Mouse (Mus musculus) heart, embryonic 16.5 days (tissue): Measurements from ENCODE around the gene Haghl. TPM values are rescaled to one million over a fixed set of nuclear protein-coding genes. Genes with fewer than 3 reads are reported as not detected.
"Not testable (repeated sequence)": the region's sequence is repeated elsewhere in the genome, so short reads cannot be mapped to it uniquely, and the experiment has no call there.

Experiments
- ATAC-seq: fragments of 200-750 bp; cut with Nextera tagmentation; replicated peaks from 2 replicates; pipeline ENCODE4 v1.8.0; 2017; ENCODE audit warnings: moderate number of reproducible peaks; ENCODE audit not compliant: insufficient read depth, low FRiP score; ENCODE audit errors: extremely low read depth
- H3K27ac ChIP-seq: fragments of 300-500 bp; sonication (generic); 2 replicates; pipeline ENCODE4 v1.5.1; 2014; ENCODE audit warnings: mild to moderate bottlenecking, low read length, control low read depth, moderate library complexity
- H3K27me3 ChIP-seq: fragments of 300-500 bp; sonication (generic); 2 replicates; pipeline ENCODE4 v1.6.1; 2014; ENCODE audit warnings: low read length, mixed read lengths; ENCODE audit not compliant: control insufficient read depth, insufficient read depth
- H3K36me3 ChIP-seq: fragments of 300-500 bp; sonication (generic); 2 replicates; pipeline ENCODE4 v1.6.1; 2014; ENCODE audit not compliant: control insufficient read depth, insufficient read depth
- H3K4me1 ChIP-seq: fragments of 300-500 bp; sonication (generic); 2 replicates; pipeline ENCODE4 v1.6.1; 2014; ENCODE audit warnings: low read length, mixed read lengths; ENCODE audit not compliant: control insufficient read depth, insufficient read depth
- H3K4me2 ChIP-seq: fragments of 300-500 bp; sonication (generic); 2 replicates; pipeline ENCODE4 v1.6.1; 2014; ENCODE audit warnings: low read depth, mild to moderate bottlenecking, control low read depth, low read length
- H3K4me3 ChIP-seq: fragments of 300-500 bp; sonication (generic); 2 replicates; pipeline ENCODE4 v1.5.1; 2014; ENCODE audit warnings: mild to moderate bottlenecking, control low read depth, low read length
- H3K9ac ChIP-seq: fragments of 300-500 bp; sonication (generic); 2 replicates; pipeline ENCODE4 v1.6.1; 2014; ENCODE audit warnings: low read length, control low read depth
- H3K9me3 ChIP-seq: fragments of 300-500 bp; sonication (generic); replicated peaks from 2 replicates; pipeline ENCODE4 v1.6.1; 2016; ENCODE audit warnings: low read length; ENCODE audit not compliant: control insufficient read depth
- WGBS: fragments of 180-500 bp; shearing (Covaris S2); extraction: QIAGEN DNeasy Blood & Tissue Kit; methylation state at CpG from one replicate; pipeline ENCODE4 v1.1.7; 2014; 5-methylcytosine and 5-hydroxymethylcytosine counted together
- polyA plus RNA-seq: library from polyadenylated mRNA; unstranded; fragments of >200 nt; fragmentation: Nextera tagmentation; extraction: Ambion mirVana; gene quantifications from 2 replicates; pipeline ENCODE4 v1.2.1, GENCODE M21; 2015

Haghl gene
- polyA plus RNA-seq, 1 experiment from 2014 or later: 51.4 TPM

DNA sequence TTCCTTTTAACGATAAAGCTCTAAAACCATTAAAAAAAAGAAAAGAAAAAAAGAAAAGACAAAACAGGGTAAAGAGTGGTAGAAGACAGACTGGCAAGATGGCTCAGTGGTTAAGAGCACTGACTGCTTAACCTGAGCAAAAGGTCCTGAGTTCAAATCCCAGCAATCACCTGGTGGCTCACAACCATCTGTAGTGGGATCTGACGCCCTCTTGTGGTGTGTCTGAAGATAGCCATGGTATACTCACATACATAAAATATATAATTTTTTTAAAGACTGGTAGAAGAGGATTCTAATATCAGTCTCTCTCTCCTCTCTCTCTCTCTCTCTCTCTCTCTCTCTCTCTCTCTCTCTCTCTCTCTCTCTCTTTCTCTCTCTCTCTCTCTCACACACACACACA is 22.0 kb upstream of the Haghl start:
- not testable (repeated sequence) for H3K36me3 ChIP-seq, H3K27ac ChIP-seq, H3K4me2 ChIP-seq, H3K9ac ChIP-seq, H3K4me3 ChIP-seq, H3K9me3 ChIP-seq, ATAC-seq
- peaks cover 48% of the 10 kb centered on the region for H3K27me3 ChIP-seq
- H3K4me1 ChIP-seq: peaks cover 19% of the 10 kb centered on the region
- 41% methylated on average over 2 of the region's 2 CpGs for WGBS

DNA sequence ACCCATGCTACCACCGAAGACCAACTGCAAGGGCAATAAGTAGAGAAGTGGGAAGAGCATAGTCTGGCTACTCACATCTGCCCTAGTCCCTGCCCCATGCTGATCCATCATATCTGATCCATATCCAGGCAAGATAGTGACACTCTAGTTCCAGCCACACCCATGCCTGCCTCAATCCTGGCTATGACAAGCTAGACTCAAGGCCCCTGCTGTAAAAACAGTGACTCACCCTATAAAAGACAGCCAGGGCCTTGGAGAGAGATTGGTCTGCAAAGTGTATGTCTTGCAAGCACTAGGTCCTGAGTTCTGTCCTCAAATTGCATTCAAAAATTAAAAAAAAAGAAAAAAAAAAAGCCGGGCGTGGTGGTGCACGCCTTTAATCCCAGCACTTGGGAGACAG is 21.0 kb upstream of the Haghl start:
- H3K27me3 ChIP-seq: peaks cover 39% of the 10 kb centered on the region
- no peaks in the 10 kb centered on the region for H3K9me3 ChIP-seq
- H3K4me3 ChIP-seq: no peak overlapping the region
- 86% methylated on average over 4 of the region's 4 CpGs for WGBS
- no peak overlapping the region for H3K27ac ChIP-seq
- H3K36me3 ChIP-seq: no peaks in the 10 kb centered on the region
- H3K9ac ChIP-seq: no peak overlapping the region
- H3K4me2 ChIP-seq: no peak overlapping the region
- no peak for ATAC-seq
- peaks cover 19% of the 10 kb centered on the region for H3K4me1 ChIP-seq

- Histone ChIP-seq H3K9me3 (no peaks in the 10 kb centered on the region), H3K27me3 (peaks cover 8% of the 10 kb centered on the region), H3K4me3 (no peak overlapping the region), H3K4me2 (no peak overlapping the region), H3K4me1 (peaks cover 9% of the 10 kb centered on the region), H3K36me3 (no peaks in the 10 kb centered on the region), H3K27ac (no peak overlapping the region), H3K9ac (no peak overlapping the region; the same call in 1 of the 2 replicates)
- WGBS: 6% methylated on average over 10 of the region's 10 CpGs
- peak; percentile 80 for ATAC-seq
These were observed 17.5 kb upstream of the Haghl start for GRCm38 (mm10) chr17:25802825-25803517.

GRCm38 (mm10) chr17:25801029-25801428 is 15.6 kb upstream of the Haghl start:
- H3K36me3 ChIP-seq: no peaks in the 10 kb centered on the region
- H3K27ac ChIP-seq: no peak overlapping the region
- no peaks in the 10 kb centered on the region for H3K9me3 ChIP-seq
- H3K4me2 ChIP-seq: no peak overlapping the region
- peaks cover 3% of the 10 kb centered on the region; the same call in 1 of the 2 replicates for H3K27me3 ChIP-seq
- no peak overlapping the region for H3K4me3 ChIP-seq
- no peak overlapping the region for H3K9ac ChIP-seq
- H3K4me1 ChIP-seq: peaks cover 17% of the 10 kb centered on the region
- ATAC-seq: no peak
- WGBS: 6% methylated on average over 6 of the region's 6 CpGs

GRCm38 (mm10) chr17:25796951-25797369 is 11.5 kb upstream of the Haghl start, which contains the start of gene Metrn:
Gene Metrn (minus strand): TSS chr17:25797136.
- H3K27ac ChIP-seq: no peak within 1 kb of the TSS; the same call in 1 of the 2 replicates
- WGBS: 0% methylated on average over 35 of the region's 35 CpGs
- peak; percentile 85 for ATAC-seq

DNA sequence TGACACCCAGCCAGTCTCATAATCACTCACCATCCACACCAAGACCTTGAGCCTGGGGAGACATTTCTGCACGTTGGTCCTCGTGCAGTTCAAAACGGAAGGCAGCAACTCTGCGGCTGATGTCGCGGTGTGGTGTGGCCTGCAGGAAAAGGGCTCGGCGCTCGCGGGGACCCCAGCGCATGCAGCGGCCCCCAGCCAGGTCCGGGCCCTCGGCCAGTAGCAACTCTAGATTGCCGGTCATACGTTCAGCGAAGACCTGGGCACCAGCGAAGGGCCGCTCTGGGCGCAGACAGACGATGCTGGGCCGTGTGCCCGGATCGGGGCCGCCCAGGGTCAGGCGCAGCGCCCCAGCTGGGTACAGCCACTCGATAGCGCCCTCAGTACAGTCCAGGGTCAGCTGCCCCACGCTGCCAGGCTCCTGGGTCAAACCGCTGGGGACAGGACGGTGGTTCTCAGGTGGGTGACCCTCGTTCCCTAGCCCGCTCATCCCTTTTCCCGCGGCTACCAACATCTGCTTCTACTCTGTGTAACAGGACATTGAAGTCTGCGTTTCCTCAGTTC is 10.8 kb upstream of the Haghl start:
- Histone ChIP-seq H3K9me3 (no peaks in the 10 kb centered on the region), H3K36me3 (no peaks in the 10 kb centered on the region), H3K27ac (no peak overlapping the region; the same call in 1 of the 2 replicates), H3K27me3 (no peaks in the 10 kb centered on the region), H3K4me3 (peak overlapping the region; percentile 92), H3K4me1 (peaks cover 25% of the 10 kb centered on the region), H3K4me2 (peak overlapping the region; percentile 93), H3K9ac (peak overlapping the region; percentile 84)
- 3% methylated on average over 37 of the region's 37 CpGs for WGBS
- ATAC-seq: no peak

More at GRCm38 (mm10) chr17:25796951-25797369, 11.5 kb upstream of the Haghl start, which contains the start of gene Metrn:
- H3K27me3 ChIP-seq: no peaks in the 10 kb centered on the region
- peak within 1 kb of the TSS; percentile 92 for H3K4me3 ChIP-seq
- peaks cover 21% of the 10 kb centered on the region for H3K4me1 ChIP-seq
- H3K36me3 ChIP-seq: no peaks in the 10 kb centered on the region
- peak within 1 kb of the TSS; percentile 93 for H3K4me2 ChIP-seq
- H3K9ac ChIP-seq: peak within 1 kb of the TSS; percentile 84
- no peaks in the 10 kb centered on the region for H3K9me3 ChIP-seq

- Histone ChIP-seq H3K27me3 (no peaks in the 10 kb centered on the region), H3K9me3 (no peaks in the 10 kb centered on the region), H3K4me2 (peak within 1 kb of the TSS; percentile 93), H3K4me3 (peak within 1 kb of the TSS; percentile 92), H3K36me3 (no peaks in the 10 kb centered on the region), H3K27ac (no peak within 1 kb of the TSS; the same call in 1 of the 2 replicates), H3K9ac (peak within 1 kb of the TSS; percentile 84), H3K4me1 (peaks cover 31% of the 10 kb centered on the region)
- 32% methylated on average over 6 of the region's 6 CpGs for whole genome bisulfite sequencing
- no peak for ATAC-seq
These were observed 10.2 kb upstream of the Haghl start, which contains the start of gene AC134908.4 for GRCm38 (mm10) chr17:25795609-25796092. Gene AC134908.4 (minus strand): TSS chr17:25795659.

- 85% methylated on average over 17 of the region's 17 CpGs for WGBS
- Histone ChIP-seq H3K27me3 (no peaks in the 10 kb centered on the region), H3K4me1 (peaks cover 31% of the 10 kb centered on the region), H3K9ac (no peak overlapping the region), H3K4me2 (no peak overlapping the region), H3K9me3 (no peaks in the 10 kb centered on the region), H3K4me3 (no peak overlapping the region), H3K36me3 (no peaks in the 10 kb centered on the region), H3K27ac (no peak overlapping the region)
- ATAC-seq: no peak
These were observed 9.5 kb upstream of the Haghl start for GRCm38 (mm10) chr17:25794998-25795397.

DNA sequence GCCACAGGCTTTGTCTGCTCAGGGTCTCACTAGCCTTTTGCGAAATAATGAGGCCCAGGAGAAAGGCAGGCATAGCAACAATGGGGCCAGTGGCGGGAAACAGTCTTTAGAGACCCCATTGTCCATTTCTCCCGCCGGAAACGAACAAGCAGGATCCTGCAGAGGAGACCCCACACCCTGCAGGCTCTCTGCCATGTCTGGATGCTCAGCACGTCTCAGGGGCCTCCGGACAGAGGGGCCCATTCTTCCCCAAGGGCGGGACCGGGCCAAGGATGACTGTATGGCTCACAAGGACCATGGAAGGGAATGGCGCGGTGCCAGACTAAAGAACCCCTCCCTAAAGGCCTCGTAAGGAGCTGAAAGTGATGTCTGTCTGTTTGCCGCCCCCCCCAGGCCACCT is 8.7 kb upstream of the Haghl start:
- no peaks in the 10 kb centered on the region for H3K9me3 ChIP-seq
- no peaks in the 10 kb centered on the region for H3K27me3 ChIP-seq
- WGBS: 76% methylated on average over 13 of the region's 13 CpGs
- 0 out of 2 replicates have a peak overlapping the region, but pooled peaks have one; percentile 6 for H3K27ac ChIP-seq
- H3K9ac ChIP-seq: no peak overlapping the region
- H3K4me2 ChIP-seq: no peak overlapping the region
- ATAC-seq: no peak
- no peaks in the 10 kb centered on the region for H3K36me3 ChIP-seq
- no peak overlapping the region for H3K4me3 ChIP-seq
- H3K4me1 ChIP-seq: peaks cover 31% of the 10 kb centered on the region
